Mouse (Mus musculus) olfactory bulb, adult 2 months (tissue): ENCODE measurements around the gene Zfp277.

Source experiments
- CTCF ChIP-seq: fragments of 200-500 bp; IDR thresholded peaks from 2 replicates; pipeline ENCODE4 v1.5.1; 2012; ENCODE audit warnings: low read depth, mild to moderate bottlenecking, low read length, moderate library complexity; ENCODE audit not compliant: insufficient read depth
- POLR2A ChIP-seq: fragments of 200-500 bp; IDR thresholded peaks from 2 replicates; pipeline ENCODE4 v1.6.1; 2012; ENCODE audit warnings: mild to moderate bottlenecking, low read depth, low read length, moderate library complexity; ENCODE audit not compliant: insufficient read depth

- TF ChIP-seq CTCF, result no peak
- TF ChIP-seq POLR2A, result no peak
Observed at GRCm38 (mm10) chr12:40347060-40347698, 98.5 kb downstream of the Zfp277 start.
